2 mouse cellular contexts compared by ENCODE assay signal in genomic region chr5:142556721-142557120, GRCm38 (mm10). TPM values are rescaled to one million over a fixed set of nuclear protein-coding genes. Genes with fewer than 3 reads are reported as not detected.
"Had no signal": no experiment of that assay in that cellular context is flagged by ENCODE, and none has a peak within 500 bp of the region (broad histone marks: within the 10 kb centered on the region; RNA-seq: fewer than 3 reads in every experiment).

No protein-coding gene starts in this region.

RNA-seq across cellular contexts. Expression of gene Radil, which starts 5.8 kb away (rescaled TPM):
- total RNA-seq: megakaryocyte progenitor cell, adult 5-6 weeks; megakaryocyte-erythroid progenitor cell, adult 5-6 weeks had no signal

RNA-seq across cellular contexts. Expression of gene Papolb, which starts 26.8 kb away (rescaled TPM):
- total RNA-seq: megakaryocyte progenitor cell, adult 5-6 weeks; megakaryocyte-erythroid progenitor cell, adult 5-6 weeks had no signal

RNA-seq across cellular contexts. Expression of gene Mmd2, which starts 51.9 kb away (rescaled TPM):
- total RNA-seq: megakaryocyte progenitor cell, adult 5-6 weeks; megakaryocyte-erythroid progenitor cell, adult 5-6 weeks had no signal
